Mouse (Mus musculus) spleen, adult 2 months (tissue): ENCODE data around the gene Ppfibp1.

Experiments used
- CTCF ChIP-seq: fragments of 200-500 bp; IDR thresholded peaks from 2 replicates; pipeline ENCODE4 v1.5.1; 2011; ENCODE audit warnings: mild to moderate bottlenecking, inconsistent platforms; ENCODE audit not compliant: insufficient read depth, insufficient read length, insufficient replicate concordance; ENCODE audit errors: extremely low read depth
- POLR2A ChIP-seq: fragments of 200-500 bp; IDR thresholded peaks from 2 replicates; pipeline ENCODE4 v1.6.1; 2011; ENCODE audit warnings: low read depth, low read length, inconsistent platforms

DNA sequence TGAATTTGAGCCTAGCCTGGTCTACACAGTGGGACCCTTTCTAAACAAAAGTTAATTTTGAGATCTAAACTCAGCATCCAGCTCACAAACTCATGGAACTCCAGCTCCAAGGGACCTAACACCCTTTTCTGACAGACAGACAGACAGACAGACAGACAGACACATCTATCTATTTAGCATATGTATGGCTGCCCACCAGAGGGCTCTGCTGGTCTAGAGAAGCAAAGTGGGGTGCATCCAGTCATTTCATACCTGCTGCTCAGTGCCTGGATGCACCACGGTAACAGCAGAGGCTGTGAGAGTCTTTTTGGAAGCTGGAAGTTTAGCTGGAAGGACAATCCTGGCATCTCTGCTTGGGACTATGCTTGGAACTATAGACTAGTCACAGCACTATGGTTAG lies 125.3 kb downstream of the Ppfibp1 start:
- TF ChIP-seq POLR2A (no peak), CTCF (no peak)
